Mouse (Mus musculus) naive thymus-derived CD4-positive, alpha-beta T cell, adult 2 months (primary cell): ENCODE data around the gene Alyref2.
"Not testable (repeated sequence)": the region's sequence is repeated elsewhere in the genome, so short reads cannot be mapped to it uniquely, and the experiment has no call there.

ENCODE experiments used
- DNase-seq: peaks from one replicate; pipeline ENCODE4 v3.0.0-alpha.2; 2011; ENCODE audit warnings: low read depth

Gene Alyref2

DNA sequence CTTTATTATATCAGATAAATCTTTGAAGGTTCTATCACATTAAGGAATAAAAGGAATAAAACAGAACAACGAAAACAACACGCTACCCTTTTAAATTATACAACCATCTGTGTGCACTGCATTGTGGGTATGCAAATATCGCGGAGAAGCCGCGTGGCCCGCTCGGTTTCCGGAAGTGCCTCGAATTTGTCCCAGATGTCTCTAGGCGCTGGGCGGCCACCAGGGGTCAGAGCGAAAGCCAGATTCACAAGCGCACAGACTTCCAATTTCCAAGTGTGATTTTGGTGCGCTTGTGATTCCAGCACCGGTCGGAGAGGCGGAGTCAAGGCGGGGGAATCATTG is at the start of gene Alyref2:
Alyref2 (plus strand) TSS at position 229 of the 342 bp plus-strand sequence.
- peak; percentile 98 for DNase-seq

DNA sequence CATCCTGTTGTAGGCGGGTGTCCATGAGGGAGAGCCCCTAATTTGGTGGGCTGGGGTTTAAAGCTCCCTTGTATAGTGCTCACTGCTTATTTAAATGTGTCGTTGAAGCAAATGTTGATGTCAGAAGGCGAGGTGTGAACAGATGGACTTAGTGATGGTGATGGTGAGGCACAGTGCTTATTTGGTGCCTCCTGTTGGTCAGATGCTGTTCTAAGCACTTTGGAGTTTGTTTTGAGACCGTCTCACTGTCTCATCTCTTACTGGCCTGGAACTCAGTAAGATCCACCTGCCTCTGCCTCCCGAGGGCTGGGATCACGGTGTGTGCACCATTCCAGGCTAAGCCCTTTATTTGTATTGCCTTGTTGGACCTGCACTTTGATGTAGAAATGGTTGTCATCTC is 48.4 kb upstream of the Alyref2 start:
- DNase-seq, result no peak

DNA sequence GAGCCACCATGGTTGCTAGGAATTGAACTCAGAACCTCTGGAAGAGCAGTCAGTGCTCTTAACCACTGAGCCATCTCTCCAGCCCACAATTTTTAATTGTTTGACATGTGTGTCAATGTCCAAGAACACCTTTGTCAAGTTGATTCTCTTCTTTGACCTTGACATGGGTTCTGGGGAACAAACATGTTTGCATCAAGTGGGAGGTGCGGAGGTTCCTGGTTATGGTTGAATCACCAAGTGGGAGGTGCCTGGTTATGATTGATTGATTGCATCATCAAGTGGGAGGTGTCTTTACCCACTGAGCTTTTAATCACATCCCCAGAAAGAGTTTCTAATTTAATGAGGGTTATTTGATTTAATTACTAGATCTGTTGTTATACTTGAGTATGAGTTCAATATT is 45.7 kb upstream of the Alyref2 start:
- no peak for DNase-seq

DNA sequence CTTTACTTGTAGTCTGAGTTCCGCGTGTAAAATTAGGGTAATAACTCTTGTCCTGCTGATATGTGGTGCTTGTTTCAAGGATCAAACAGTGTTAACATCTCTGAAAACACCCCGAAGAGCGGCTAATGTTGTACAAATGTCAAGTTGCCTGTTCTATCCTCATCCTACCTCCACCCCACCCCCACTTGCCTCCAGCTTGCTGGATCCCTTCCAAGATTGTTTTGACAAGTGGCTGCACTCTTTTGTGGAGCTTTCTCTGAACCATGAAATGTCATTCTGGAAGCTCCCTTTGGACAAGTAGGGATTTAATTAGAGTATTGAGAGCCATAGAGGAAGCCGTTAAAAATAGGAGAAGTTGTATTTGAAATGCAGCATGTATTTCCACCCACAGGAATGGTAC is 43.5 kb upstream of the Alyref2 start:
- no peak for DNase-seq

DNA sequence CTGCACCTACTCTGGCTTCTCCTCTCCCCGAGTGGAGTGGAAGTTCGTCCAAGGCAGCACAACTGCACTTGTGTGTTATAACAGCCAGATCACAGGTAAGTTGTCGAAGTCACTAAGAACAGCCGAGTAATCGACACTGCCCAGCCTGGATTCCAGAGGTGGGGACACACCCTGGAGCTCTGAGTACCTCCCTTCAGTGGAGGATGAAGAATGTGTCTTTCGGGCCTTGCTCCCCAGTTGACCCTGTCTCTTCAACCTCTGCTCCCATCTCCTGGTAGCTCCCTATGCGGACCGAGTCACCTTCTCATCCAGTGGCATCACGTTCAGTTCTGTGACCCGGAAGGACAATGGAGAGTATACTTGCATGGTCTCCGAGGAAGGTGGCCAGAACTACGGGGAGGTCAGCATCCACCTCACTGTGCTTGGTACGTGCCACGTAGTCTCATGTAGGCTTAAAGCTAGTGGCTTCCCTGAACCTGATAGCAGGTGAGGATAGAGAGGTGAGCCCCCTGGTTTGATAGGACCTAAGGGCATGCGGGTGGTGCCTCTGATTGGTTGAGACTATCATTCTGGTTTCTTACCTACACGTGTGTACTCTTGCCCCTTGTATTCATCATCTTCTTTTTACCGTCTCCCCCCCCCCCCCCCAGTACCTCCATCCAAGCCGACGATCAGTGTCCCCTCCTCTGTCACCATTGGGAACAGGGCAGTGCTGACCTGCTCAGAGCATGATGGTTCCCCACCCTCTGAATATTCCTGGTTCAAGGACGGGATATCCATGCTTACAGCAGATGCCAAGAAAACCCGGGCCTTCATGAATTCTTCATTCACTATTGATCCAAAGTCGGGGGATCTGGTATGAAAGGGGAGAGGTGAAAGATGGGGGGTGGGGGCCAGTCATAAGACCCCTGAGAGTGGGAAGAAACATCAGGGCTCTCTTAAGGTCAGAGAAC is 42.5 kb upstream of the Alyref2 start:
- DNase-seq, result no peak

DNA sequence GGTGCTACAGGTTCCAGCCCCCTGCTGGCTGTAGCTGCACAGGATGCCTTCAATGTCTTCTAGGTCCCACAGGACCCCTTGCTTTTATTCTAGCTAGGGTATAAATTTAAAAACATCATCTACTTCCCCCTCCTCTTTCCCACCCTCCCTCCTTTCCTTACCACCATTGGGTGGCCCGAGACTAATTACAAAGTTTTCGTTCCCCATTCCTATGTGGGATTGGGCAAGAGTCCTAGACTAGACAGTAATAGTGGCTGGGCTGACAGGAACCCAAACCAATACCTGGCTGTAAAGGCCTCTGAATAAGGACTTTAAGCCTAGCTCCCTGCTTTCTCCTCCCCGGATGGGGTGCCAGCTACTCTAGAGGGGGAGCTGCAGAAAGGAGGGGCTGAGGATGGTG is 40.1 kb upstream of the Alyref2 start:
- no peak for DNase-seq

DNA sequence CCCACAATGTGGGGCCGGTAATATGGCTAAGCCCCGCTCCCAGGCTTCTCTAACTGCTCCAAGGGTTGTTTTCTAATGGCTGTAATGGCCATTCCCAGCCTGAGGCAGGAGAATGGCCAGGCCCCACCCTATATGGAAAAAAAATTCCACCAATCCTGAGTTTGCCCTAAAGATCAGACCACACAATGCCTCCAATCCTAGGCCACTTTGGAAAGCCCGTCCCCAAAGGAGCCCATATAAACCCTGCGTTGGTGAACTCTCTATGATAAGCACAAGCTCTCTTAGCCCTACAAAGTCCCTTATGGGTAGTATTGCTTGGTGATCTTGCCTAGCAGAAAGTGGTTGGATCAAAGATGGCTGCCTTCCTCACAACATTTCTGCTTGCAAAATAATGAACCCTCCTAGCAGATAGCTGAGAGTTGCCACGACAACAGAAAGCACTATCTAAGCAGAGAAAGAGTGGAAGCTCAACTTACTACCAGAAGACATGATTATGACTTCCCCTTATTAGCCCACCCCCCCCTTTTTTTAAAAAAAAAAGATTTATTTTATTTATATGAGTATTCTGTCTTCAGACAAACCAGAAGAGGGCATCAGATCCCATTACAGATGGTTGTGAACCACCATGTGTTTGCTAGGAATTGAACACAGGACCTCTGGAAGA is 37.4 kb upstream of the Alyref2 start:
- DNase-seq, result no peak

DNA sequence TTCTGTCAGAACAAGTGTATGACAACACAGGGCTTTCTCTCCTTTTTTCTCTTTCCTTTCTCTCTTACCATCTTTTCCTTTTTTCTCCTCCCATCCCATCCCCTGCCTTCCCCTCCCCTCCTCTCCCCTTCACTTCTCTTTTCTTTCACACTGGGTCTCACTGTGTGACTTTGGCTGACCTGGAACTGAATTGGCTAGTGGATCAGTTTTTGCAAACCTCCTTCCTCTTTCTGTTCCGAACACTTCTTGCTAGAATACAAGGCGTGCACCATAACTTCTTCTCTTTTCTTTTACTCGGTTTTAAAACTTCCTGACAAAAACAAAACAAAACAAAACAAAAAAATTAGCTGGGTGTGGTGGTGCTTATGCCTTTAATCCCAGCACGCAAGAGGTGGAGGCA is 36.7 kb upstream of the Alyref2 start:
- no peak for DNase-seq

DNA sequence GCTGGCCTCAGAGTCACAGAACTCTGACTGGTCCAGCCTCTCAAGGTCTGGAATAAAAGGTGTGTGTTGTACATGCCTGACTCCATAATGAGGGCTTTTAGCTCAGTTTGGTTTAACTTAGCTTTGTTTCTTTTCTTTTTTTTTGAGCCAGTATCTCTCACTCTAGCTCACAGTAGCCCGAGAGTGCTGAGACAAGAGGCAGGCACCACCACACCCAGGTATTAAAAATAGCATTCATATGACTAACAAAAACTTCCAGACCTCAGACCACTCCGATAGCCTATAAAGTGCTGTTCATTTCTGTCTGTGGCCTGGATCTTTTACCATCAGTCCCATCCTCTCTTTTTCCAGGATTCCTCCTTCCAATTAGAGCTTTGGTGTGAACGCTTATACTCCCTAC is 33.6 kb upstream of the Alyref2 start:
- DNase-seq, result no peak

DNA sequence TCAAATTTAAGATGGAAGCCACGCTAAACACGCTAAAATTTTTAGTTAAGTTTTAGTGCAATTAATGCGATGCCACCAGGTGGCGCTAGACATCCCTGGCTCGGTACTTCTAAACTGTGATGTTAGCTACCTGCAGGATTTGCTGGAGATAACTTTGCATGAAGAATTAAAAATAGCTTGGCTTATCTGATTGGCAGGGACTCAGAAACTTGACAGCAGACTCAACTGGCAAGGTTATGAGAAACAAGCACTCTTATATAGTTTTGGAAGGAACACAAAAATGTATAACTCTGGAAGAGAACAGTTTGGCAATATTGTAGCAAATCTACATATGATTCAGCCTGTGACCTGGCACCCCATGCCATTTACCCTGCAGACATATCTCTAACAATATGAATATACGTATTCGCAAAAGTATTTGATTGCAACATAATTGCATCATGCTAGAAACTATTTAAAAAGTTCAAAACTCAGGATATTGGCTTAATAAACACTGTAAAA is 32.9 kb upstream of the Alyref2 start:
- peak; percentile 89 for DNase-seq

DNA sequence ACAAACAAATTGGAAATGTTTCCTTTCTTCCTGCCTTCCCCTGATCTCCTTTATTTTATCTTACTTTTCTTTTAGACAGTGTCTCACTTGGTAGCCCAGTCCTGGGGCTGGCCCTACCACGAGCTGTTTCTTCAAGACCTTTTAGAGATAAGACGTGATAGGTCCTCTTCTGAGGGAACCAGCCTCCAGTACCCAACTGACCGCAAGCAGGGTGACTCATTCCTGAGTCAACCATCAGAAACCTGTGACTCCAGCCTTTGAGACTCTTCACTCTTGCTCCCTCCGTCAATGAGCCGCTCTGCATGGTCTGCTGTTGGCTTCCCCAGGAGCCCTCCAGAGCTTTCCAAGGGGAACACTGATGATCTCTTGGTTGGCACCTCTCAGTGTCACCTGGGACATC is 32.4 kb upstream of the Alyref2 start:
- no peak for DNase-seq

DNA sequence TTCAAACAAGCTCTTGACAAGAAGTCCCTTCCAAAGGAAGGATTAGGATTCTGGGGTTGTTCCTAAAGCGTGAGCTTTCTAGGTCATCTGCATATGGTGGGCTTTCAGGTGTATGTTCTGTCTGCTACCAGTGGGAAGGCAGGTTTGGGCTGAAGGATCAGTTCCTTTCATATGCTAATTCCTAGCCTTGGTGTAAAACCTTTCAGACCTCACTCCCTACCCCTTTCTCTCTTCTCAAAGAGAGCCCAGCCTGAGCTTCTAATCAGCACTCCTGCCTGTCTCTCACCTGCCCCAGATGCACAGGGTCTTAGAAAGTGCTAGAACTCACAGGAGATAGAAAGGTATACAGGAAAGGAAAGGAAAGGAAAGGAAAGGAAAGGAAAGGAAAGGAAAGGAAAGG is 31.8 kb upstream of the Alyref2 start:
- DNase-seq, result no peak

DNA sequence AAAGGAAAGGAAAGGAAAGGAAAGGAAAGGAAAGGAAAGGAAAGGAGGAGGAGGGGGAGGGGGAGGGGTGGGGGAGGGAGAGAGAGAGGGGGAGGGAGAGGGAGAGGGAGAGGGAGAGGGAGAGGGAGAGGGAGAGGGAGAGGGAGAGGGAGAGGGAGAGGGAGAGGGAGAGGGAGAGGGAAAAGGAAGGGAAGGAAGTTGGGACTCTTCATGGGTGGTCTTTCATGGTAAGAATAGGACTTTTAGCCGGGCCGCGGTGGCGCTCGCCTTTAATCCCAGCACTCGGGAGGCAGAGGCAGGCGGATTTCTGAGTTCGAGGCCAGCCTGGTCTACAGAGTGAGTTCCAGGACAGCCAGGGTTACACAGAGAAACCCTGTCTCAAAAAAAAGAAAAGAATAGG is 31.3 kb upstream of the Alyref2 start:
- DNase-seq, result not testable (repeated sequence)

DNA sequence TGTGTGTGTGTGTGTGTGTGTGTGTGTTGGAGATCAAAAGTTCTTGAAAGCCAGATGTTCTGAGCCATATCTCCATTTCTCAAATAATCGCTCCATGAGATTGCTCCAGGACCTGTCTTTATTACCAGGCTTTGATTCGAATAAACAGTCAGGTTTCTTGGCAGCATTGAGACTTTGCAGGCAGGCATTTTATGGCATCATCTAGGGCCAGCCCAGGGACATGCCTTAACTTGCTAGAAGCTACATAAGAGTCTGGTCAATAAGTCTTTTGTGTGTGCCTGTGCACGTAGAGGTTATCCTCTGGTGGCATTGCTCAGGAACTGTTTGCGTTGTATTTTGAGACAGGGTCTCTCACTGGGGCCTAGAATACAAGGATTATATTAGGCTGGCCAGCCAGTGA is 29.8 kb upstream of the Alyref2 start:
- no peak for DNase-seq

DNA sequence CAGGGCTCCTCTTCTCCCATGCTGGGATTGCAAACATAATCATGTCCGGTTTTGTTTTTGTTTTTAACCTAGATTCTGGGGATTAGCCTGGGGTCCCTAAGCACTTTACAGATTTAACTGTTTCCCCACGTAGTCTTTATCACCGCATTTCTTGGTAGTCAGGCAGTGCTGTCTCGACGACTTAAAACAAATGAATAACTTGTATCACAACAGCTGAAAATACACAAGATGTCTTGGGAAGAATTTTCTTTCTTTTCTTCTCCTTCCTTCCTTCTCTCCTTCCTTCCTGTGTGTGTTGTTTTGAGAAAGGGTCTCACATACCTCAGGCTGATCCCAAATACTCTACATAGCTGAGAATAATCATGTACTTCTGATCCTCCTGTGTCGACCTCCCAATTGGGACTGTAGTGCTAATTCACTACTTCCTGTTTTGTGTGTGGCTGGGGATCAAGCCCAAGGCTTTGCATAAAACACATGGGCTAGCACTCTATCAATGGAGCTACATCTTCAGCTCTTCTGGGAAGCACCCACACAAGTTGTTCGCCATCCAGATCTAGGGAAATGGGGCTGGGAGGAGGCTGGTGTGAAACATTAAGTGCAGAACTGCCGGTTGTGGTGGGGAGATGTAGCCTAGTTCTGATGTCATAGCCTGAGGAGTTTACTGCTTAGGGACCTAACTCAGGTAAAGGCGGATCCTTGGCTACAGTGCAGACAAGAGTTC is 29.2 kb upstream of the Alyref2 start:
- no peak for DNase-seq

DNA sequence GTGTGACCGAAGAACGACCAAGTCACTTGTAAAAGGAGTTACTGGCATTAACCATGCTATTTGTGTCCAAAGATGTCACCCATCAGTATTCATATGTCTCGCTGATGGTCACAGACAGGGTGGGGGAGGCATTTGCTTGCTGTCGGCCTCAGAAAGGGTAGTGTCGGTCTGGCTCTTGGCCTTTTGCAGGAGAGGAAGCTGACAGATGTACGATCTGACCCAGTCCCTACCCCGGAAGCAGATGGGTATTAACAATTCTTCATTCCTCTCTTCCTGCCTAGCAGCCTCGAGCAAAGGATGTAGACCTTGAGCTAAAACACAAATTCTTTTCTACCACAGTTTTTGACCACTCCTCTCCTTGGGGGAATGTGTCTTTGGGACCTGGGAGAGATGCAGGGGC is 26.2 kb upstream of the Alyref2 start:
- DNase-seq, result no peak

DNA sequence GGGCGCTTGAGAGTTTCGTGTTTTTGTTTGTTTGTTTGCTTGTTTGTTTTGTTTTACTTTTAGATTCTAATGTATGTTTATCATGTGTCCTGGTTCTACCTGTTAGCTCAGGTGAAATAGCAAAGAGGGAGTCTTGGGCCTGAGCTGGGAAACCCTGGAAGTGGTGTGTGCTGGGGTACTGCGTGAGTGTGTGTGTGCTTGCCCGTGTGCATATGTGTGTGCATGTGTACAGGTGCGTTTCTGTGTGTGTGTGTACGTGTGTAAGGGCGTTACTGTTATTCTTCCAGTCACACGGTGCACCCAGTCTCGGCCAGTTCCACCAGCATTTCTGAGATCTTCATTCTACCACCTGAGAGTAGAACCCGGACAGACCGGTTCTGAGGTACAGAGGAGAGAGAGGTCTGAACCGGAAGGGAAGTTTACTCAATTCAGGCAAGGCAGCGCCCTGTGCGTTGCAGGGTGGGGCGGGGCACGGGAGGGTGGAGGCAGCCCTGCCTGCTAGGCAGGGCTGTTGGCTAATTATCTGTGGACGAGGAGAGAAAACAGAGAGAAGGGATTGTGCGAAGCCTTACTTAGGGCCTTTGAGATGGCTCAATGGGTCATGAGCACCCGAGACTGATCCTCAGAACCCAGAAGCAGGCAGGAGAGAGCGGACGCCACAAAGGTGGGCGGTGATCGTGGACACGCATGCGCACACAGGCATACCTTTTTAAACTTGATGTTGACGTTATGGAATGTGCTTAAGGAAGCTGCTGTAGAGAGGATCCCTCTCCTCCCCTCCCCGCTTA is 25.3 kb upstream of the Alyref2 start:
- peak; percentile 57 for DNase-seq

DNA sequence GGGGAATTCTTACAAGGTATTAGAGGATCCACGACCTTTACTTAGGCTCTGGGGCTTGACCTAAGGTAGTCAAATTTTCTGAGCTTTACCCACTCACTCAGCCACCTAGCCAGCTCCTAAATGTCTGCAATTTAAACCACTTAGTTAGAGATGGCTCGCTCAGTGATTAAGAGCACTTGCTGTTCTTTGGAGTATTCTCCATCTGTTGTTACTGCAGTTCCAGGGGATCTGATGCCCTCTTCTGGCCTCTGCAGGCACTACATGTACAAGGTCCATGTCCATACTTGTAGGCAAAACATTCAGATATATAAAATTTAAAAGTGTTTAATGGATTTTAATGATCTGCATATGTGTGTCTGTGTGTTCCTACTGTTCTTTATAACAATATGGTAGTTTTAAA is 24.3 kb upstream of the Alyref2 start:
- DNase-seq, result peak; percentile 75

DNA sequence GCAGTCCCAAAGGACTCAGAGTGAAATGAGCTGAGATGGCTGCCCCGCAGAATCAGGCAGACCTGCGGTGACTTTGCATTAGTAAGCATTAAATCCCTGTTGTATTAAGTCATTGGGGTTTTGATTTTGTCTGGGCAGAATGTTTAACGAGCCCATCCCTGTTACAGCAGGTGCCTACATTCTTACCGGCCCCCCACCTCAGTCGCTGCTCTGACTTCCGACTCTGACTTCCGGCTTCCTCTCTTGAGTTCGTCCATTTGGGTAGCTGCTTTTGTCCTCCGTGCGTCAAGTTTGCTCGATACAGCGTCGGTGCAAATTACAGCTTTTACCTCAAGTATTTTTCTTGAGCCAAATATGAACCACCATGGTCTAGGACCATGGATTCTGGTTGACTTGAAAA is 9.0 kb upstream of the Alyref2 start:
- DNase-seq, result no peak

DNA sequence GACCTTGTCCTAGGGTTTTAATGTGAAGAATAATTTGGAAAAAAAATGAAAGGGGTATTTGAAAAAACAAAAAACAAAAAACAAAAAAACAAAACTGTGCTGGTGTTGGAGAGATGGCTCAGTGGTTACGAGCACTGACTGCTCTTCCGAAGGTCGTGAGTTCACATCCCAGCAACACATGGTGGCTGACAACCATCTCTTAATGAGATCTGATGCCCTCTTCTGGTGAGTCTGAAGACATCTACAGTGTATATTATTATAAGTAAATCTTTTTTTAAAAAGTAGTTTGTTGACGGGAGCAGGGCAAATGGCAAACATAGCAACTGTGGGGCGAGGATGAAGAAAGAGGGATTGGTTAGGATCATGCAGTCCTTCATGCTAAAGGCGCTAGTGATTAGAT is 7.9 kb upstream of the Alyref2 start:
- no peak for DNase-seq

DNA sequence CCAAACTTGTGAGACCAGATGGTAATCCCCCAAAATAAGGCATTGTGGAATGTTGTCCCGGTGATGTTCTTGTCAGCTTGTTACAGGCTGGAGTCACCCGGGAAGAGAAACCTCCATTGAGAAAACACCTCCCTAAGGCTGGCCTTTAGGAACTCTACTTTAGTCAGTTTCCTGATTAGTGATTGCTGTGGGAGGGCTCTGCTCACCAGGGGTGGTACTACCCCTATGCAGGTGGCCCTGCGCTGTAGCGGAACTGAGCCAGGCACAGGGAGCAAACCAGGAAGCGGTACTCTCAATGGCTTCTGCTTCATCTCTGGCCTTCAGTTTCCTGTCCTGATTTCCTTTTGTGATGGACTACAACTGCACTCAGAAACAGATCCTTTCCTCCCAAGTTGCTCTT is 3.4 kb upstream of the Alyref2 start:
- no peak for DNase-seq

DNA sequence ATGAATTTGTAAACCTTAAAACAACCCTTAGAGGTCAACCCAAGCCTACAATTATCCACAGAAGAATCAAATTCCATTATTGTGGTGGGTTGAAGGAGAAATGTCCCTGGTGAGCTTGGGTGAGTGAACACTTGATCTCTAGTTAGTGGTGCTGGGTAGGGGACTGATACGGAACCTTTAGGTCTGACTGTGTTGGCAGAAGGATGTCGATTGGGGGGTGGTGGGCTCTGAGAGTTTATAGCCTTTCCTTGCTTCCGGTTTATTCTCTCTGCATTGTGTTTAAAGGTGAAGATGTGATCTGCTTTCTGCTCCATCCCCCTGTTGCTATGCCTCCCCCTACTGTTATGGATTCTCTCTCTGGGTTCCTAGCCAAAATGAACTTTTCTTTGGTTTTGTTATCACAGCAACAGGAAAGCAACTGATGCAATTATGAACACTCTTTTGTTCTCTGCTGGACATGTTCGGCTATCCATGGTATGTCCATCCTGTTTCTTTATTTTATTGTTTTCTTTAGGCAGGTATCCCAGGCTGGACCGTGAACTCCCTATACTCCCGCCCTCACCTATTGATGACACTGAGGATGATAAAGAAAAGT is 2.2 kb upstream of the Alyref2 start:
- DNase-seq, result no peak
